Mouse (Mus musculus): ENCODE measurements around the gene Gm6526.
"Not testable (repeated sequence)": the region's sequence is repeated elsewhere in the genome, so short reads cannot be mapped to it uniquely, and the experiment has no call there.

DNA sequence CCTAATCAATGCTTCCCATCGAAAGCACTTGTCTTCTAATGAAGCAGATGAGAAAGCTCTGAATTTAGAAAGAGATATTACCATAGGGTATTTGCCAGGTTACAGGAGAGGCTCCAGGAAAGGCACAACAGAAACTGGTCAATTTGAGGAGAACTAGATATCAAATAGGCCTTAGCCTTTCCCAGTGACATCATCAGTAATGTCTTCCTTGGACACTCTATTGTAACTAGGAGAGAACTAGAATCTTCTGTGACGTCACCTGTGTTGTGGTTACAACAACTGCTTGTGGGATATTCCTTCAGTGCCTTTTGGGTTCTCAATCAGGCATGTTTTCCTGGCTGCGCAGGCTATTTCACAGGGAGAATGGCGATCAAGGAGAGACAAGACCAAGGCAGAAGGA lies at the start of gene Gm6526:
- TF ChIP-seq EP300 (optimal IDR thresholded peaks at IDR 0.05); CTCF (IDR thresholded peaks at IDR 0.05; ENCODE audit: low read depth): not testable (repeated sequence)
